Mouse (Mus musculus): ENCODE measurements around the gene G430095P16Rik.
A peak's percentile ranks its signal among the peaks of the same experiment; 100 is the strongest.

The G430095P16Rik gene

DNA sequence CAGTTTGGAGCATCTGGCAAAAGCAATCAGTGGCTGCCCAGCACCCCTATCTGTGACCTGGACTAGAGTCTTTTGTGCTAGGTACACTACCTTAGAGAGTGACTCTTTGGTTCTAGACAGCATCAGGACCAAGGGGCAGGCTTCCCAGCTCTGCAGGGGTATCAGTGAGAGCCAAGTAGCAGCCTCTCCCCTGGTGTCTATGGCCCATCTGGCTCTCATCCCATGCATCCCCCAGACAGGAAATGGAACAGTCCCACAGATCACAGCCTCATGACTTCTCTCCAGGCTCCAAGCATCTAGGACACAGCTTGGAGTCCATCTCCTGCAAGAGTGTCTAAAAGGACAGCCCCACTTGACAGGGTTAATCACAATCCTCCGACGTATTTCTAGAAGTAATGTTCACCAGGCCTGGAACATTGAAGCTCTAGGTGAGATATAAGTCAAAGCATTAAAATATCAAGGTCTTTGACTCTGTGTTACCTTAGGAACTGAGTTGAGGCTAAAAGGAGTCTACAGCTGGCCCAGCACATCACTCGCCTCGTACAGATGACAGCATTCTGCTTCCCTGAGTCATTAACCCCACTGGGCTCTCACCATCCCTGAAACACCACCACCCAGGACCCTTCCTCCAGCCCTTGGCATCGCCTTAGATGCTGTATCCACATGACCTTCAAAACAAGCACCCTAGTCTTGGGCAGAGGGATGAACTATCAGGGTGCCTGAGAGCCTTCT lies 3.7 kb upstream of the G430095P16Rik start:
- DNase-seq (ENCODE audit: low read depth, low spot score): no peak

DNA sequence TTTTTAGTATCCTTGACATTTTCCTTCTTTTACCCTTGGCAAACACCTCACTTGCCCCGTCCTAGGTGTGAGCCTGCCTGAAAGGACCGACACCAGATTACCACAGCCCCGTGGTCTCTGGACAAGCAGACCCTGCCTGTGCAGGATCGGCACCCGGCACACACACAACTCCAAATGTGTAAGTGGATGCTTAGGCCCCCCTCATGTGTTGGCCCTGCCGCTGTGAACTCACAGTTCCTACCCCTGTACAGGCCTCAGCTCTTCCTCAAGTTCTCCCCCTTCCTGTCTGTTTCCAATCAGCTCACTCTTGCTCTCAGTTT lies 317 bp upstream of the G430095P16Rik start:
- DNase-seq (ENCODE audit: low read depth, low spot score): no peak

DNA sequence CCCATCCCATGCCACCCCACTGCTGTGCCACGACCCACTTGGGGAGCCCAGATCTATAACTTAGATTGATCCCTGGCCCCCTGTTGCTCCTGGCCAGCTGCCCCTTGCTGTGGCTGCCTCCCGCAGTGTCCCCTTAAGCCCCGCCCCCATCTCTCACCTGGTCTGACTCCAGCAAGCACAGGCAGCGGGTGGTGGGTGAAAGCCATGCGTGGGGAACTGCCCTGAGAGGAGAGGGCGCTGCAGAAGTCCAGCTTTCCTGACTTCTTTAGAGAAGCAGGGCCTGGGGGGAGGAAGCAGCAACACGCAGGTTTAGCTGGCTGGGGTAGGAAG lies 729 bp downstream of the G430095P16Rik start:
- DNase-seq (ENCODE audit: low read depth, low spot score): no peak

DNA sequence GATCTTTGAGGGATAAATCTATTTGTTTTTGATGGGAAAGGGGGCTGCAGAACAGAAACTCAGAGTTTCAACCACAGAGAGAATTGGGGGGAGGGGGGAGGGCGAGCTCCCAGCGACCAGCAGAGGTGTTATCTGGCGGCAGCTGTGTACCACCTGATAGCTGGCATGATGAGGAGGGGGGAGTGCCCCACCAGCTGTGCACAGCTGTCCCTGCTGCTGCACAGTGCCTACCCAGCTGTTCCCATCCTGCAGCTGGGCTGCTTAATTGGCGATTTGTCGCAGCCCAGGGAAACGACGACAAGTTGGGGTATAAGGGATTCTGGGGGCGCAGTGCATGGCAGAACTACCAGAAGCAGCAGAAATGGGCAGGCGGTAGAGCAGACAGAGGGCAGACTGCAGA lies 1.9 kb downstream of the G430095P16Rik start:
- DNase-seq (ENCODE audit: low read depth, low spot score): no peak

DNA sequence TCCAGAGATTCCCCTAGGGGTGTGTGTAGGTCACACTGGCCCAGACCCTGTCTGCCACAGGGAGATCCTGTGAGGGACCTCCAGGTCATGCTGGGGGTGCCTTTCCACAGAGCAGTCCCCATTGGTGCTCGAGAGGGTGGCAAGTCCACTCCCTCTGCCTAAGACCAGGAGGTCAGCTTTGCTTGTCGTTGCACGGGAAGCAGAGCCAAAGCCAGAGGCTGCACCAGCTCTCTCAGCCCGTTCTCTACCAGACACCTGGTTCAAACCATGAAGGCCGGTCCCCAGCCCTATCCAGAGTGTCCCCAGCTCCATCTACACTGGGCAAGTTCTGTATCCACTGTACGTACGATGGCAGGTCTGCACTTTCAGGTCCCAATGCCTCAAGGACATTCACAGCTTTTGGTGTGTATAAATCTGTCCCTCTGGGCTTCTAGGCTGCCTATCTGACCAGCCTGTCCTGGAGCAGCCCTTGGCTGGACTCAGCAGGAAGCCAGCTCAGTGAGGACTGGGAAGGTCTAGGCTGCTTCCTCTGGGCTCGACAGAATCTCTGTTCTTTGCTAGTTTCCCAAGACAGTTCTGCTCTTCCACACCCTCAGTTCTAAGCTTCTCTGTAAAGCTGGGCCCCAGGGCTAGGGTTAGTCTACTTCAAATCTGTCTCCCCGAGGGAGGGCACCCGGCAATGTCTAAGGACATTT lies 2.6 kb downstream of the G430095P16Rik start:
- DNase-seq (ENCODE audit: low read depth, low spot score): no peak

DNA sequence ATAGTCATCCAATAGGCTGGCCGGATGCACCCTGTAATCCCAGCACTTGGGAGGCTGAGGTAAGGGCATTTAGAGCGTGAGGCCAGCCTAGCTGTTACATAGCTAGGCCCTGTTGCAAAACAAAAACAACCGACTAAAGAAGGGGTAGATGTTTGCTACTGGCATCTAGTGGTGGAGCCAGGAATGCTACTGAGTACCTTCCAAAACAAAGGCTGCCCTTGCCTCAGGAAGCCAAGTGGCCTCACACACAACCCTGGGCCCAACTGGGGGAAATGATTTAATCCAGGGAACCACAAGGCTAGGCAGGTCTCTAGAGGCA lies 3.1 kb downstream of the G430095P16Rik start:
- no peak for DNase-seq (ENCODE audit: low read depth, low spot score)

DNA sequence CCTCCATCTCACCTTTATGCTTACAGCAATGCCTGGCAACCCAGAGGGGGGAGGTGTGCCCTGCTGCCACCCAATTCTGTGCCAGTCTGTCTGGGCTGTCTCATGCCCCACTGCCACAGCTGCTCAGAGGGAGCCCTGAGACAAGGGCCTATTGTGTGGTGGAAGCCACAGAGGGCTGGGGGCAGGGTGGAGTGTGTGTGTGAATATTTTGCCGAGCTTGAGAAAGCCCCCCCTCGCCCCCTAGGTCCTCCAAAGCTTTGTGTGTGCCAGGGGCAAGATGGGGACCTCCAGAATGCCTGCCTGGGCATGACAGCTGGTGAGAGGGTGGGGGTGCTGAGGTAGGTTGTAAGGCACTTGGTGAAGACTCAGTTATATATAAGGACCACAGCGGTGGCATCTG lies 5.7 kb downstream of the G430095P16Rik start:
- no peak for DNase-seq (ENCODE audit: low read depth, low spot score)

DNA sequence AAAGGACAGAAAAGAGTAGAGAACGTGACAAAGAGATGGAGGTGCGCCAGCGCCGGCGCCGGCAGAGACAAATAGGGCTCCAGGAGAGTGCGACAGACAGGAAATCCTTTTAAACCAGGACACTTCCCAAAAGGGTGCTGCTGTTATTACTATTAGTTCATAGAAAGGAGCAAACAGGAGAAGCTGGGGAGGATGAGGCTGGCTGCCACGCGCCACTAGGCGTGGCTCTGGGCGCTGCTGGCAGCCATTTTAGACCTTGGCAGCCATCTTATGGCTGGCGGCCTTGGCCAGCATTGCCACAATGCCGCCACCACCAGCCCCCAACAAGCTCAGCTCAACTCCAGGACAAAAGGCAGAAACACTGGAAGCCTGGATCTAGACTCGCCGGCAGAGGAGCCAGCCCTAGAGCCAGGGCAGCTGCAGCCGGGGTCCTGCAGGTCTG lies 7.1 kb downstream of the G430095P16Rik start:
- DNase-seq (ENCODE audit: low read depth, low spot score): no peak

DNA sequence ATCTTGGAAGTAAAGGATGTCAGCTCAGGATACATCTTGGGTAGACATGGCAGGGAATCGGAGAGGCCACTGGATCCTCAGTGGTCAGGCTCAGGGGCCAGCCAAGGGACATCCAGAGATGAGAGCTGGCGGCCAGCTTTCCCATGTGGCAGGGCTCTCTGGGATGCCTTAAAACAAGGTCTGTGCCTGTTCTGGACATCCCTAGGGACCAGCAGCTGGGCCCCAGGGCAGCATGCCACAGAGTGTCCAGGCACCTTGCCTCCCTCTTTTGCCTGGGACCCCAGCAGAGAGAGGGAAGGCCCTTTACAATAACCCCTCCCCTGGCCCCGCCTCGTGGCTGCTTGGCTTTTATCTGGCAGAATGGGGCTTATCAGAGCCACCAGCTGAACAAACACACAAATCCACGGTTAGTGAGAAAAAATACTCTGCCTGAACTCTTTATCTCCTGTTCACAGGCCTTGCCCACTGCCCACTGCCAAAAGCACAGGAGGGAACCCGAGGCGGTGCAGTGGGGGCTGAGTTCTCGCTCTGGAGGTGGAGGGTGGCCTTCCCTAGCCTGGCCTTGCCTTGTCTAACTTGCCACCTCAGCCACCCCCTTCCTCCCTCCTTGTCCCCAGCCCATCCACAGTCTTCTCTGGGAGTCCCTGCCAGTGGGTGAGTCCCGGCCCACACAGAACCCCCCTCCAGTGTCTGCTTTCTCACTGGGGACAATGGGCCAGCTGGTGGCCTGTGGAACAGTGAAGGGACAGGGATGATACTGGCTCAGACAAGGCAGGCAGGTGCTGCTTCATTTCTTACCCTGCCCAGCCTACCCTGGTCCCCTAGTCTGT lies 7.9 kb downstream of the G430095P16Rik start:
- no peak for DNase-seq (ENCODE audit: low read depth, low spot score)

DNA sequence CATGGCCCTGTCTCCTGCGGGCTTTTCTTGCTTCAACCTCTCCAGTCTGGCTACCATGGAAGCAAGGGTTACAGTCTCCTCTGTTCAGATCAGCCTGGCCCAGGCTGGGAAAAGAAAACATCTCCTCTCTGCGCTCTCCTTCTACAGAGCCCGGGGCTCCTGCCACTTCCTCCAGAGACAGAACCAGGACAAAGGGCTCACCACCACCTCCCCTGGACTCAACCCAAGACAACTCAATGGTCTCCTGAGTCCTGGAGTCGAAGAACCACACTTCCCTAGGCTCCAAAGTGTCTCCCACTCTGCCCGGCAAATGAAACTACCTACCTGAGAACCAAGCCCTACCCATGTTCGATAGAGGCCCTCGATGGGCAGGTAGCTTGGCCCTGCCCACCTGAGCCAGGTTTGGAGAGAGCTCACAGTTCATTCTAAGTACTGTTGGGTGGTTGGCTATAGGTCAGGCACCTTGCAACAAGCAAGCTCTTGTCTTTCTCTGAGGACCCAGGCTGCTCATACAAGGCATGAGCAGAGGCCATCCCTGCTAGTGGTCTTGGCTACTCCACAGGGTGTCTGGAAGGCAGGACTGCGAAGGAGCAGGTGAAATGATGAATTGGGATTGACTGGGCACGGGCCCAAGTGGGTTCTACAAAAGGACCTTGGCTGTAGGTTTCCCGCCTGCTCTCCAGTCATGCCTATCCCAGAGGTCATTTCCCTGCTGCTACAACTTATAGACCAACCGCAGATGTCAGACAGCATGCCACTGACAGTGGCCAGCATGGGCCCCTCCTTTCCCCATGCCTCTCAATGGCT lies 8.8 kb downstream of the G430095P16Rik start:
- no peak for DNase-seq (ENCODE audit: low read depth, low spot score)

DNA sequence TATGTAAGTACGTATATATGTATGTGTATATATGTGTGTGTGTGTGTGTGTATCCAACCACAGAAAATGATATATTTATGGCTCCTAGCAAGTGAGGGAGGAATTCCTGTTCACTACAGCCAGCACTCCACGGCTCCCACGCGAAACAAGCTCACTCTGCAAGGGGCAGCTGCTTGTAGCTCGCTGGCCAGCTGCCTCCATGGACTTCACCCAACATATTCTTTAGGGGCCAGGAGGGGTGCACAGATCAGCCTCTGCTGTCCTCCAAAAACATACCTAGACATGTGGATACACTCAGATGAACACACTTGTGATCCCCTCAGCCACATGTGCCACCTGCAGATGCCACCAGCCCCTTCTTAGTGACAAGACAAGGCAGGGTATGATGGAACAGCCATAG lies 9.7 kb downstream of the G430095P16Rik start:
- DNase-seq (ENCODE audit: low read depth, low spot score): no peak

DNA sequence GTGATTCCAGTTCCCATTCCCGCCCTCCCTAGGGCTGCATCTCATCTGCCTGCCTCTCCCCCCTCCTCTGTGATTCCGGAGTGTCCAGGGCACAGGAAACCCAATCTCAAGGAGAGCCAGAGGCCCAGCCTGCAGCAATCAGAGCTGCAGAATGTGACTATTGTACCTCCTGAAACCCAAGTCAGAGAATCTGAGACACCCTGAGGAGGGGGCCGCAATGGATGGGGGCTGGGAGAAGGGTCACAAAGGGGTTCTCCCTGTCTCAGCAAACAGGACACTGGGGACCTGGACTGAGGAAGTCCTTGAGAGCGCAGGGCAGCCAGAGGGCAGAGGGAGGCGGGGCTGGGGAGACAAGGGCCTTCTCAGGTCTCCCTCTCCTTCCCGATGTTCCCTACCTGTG lies 10.2 kb downstream of the G430095P16Rik start:
- no peak for DNase-seq (ENCODE audit: low read depth, low spot score)

DNA sequence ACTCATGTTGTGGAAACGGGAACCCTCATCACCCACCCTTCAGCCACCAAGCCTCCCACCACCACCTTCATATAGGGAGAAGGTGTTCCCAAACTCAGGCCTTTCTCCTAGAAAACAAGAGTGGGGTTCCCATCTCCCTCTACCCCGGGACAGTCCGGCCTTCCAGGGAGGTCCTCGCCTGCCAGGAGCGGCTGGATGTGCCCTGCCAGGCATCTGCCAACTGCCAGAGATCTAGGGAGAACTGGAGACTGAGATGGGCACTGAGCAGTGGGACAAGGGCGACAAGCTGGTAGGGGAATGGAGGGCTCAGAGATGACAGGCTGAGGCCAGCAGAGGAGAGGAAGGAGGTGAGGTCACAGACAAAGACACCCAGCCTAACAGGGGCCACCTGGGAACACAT lies 11.2 kb downstream of the G430095P16Rik start:
- DNase-seq (ENCODE audit: low read depth, low spot score): no peak

DNA sequence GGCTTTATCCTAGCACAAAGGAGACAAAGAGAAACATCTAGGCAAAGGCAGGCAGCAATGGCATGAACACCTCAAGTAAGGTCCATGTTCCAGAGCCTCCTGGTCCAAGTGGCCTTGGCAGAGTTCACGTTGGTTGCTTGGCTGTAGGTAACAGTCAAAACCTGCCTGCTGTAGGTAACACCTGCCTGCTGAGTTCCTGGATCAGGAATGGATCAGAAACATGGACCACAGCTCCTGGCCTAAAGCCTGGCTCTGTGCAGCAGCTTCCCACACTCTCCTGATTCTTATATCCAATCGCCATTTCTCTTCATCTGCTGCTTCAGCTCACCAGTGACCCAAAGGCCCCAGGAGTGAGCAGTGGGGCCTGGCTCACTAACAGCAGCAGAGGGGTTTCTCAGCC lies 11.9 kb downstream of the G430095P16Rik start:
- DNase-seq (ENCODE audit: low read depth, low spot score): no peak

DNA sequence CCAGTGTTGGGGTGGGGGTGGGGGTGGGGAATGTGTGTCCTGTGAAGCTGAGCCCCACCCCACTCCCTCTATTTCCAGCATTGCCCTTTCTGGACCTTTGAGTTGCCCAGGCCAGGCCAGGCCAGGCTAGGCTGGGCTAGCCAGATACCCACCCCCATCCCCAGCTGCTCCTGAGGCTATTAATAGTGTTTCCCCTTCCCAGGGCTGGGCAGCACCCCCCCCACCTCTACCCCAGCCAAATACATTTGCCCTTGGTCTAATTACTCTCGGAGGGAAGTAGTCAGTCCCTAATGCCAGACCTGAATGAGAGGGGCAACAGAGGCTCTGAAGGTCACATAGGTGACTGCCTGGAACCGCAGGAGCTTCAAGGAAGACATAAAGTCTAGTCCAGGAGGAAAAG lies 12.8 kb downstream of the G430095P16Rik start:
- no peak for DNase-seq (ENCODE audit: low read depth, low spot score)

DNA sequence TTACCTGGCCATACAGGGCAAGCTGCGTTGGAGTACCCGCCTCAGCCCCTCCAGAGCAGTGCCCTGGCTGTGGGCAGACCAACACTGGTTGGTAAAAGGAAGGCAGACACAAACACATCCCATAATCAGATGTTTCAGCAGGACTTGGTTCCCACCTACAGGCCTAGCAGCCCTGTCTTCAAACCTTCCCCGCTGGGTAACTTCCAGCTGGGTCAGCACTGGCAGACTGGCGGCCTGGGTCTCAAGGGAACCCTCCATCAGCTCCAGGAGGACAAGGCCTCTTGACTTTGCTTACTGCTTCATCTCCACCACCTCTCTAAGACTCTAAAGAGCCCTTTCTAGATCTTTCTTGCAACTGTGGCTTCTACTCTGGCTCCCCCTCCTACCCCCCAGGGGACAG lies 13.7 kb downstream of the G430095P16Rik start:
- DNase-seq (ENCODE audit: low read depth, low spot score): no peak

DNA sequence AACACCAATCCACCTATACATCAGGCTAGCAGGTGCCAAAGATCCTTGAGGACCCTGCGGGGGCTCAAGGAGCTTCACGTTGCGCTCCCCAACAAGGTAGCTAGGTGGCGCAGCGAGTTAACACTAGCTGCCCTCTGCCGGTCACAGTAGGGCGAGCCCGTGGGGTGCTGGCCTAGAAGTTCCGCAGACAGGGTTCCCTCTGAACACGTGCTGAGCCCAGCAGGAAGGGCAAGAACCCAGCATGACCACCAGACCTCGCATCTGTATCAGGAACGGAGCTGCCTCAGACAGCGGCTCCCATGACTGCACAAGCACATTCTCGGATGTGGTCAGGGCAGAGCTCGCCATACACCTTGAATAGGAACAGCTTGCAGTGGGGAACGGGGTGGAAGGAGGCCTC lies 14.8 kb downstream of the G430095P16Rik start:
- peak; percentile 88 for DNase-seq (ENCODE audit: low read depth, low spot score)

DNA sequence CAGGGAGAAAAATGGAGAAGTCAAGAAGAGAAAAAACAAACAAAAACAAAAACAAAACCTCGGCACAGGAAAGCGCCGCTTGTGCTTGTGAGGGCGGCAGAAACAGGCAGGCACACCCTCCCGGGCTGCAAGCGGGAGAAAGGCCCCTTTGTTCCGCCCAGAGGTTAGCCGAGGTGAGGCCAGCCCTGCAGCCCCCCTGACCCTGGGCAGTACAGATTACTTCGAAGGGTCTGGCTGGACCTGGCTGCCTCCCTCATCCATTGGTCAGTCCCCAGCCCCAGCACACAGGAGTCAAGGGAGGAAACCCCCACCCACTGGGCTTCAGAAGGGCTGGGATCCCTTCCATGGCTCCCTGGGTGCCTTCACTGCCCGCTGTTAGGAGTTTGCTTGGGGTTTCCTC lies 15.5 kb downstream of the G430095P16Rik start:
- DNase-seq (ENCODE audit: low read depth, low spot score): no peak

DNA sequence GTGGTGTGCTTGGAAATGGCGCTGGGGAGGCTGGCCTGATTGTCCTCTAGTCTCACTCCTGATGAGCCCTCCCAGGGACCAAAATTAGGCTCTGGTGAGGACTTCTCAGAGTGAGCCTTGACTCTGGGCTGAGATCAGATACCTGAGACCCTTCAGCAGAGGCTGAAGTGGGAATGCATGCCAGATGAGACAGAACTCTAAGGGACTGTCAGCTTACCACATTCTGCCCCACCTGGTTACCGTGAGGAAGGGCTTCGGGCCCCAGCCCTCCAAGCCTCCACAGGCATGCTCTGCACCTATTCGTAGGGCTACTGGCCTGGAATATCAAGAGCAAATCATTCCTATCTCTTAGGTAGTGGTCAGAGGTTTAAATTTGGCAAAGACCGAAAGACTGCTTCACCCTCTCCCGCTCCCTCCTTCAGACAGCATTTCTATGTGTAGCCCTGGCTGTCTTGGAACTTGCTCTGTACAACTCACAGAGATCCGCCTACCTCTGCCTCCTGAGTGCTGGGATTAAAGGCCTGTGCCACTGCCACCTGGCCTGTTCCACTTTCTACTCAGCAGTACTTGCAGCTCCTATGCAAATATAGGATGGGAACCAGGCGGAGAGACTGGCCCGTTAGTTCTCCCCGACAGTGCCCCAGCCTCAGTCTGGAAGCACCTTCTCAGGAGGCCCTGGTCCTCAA lies 16.1 kb downstream of the G430095P16Rik start:
- DNase-seq (ENCODE audit: low read depth, low spot score): no peak

DNA sequence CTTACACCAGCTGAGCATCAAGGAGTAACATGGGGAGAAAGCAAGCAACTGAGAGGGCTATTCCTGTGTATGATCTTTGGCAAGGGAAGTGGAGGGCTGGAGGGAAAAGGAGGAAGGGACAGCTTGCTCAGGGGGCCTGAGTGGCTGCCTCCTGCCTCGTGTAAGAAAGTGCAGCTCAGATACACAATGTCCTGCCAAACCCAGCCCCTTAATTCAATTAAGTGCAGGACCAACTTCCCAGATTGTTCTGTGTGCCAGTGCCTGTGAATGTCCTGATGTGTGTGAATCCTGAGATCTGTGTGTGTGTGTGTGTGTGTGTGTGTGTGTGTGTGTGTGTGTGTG lies 16.6 kb downstream of the G430095P16Rik start:
- DNase-seq (ENCODE audit: low read depth, low spot score): no peak
